Mouse (Mus musculus): ENCODE data around the gene Naa25. TPM values are rescaled to one million over a fixed set of nuclear protein-coding genes. Genes with fewer than 3 reads are reported as not detected.

Gene Naa25
- polyA plus RNA-seq, 1 experiment from 2014 or later, result 61.5 TPM

GRCm38 (mm10) chr5:121383857-121384756, 13.6 kb upstream of the Naa25 start:
- WGBS, result 63% methylated on average over 10 of the region's 10 CpGs
- no peak for DNase-seq (ENCODE audit: extremely low spot score, low spot score)
- no peak overlapping the region for H3K27ac ChIP-seq

GRCm38 (mm10) chr5:121384757-121385460, 12.8 kb upstream of the Naa25 start:
- WGBS, result 4% methylated on average over 46 of the region's 47 CpGs
- H3K4me1 ChIP-seq, result peaks cover 32% of the 10 kb centered on the region
- H3K4me3 ChIP-seq, result peak overlapping the region; percentile 77
- H3K36me3 ChIP-seq (replicated peaks), result peaks cover 30% of the 10 kb centered on the region
- peak; percentile 57 for DNase-seq (ENCODE audit: extremely low spot score, low spot score)
- peak overlapping the region; percentile 89 for H3K27ac ChIP-seq
- peaks cover 8% of the 10 kb centered on the region; the same call in 1 of the 2 replicates for H3K9me3 ChIP-seq
- peaks cover 19% of the 10 kb centered on the region for H3K27me3 ChIP-seq (ENCODE audit: poor library complexity, severe bottlenecking)

More at GRCm38 (mm10) chr5:121383857-121384756, 13.6 kb upstream of the Naa25 start:
- peaks cover 32% of the 10 kb centered on the region for H3K4me1 ChIP-seq
- peaks cover 8% of the 10 kb centered on the region; the same call in 1 of the 2 replicates for H3K9me3 ChIP-seq
- peaks cover 19% of the 10 kb centered on the region for H3K27me3 ChIP-seq (ENCODE audit: poor library complexity, severe bottlenecking)
- peak overlapping the region; percentile 77 for H3K4me3 ChIP-seq
- peaks cover 38% of the 10 kb centered on the region for H3K36me3 ChIP-seq (replicated peaks)

- DNase-seq (ENCODE audit: extremely low spot score, low spot score), result peak; percentile 95
- Histone ChIP-seq H3K36me3 (replicated peaks) (peaks cover 23% of the 10 kb centered on the region), H3K4me3 (peak within 1 kb of the TSS; percentile 77), H3K4me1 (peaks cover 32% of the 10 kb centered on the region), H3K27me3 (ENCODE audit: poor library complexity, severe bottlenecking) (peaks cover 19% of the 10 kb centered on the region), H3K27ac (peak within 1 kb of the TSS; percentile 89), H3K9me3 (peaks cover 6% of the 10 kb centered on the region; the same call in 1 of the 2 replicates)
- WGBS, result under 1% methylated on average over 43 of the region's 45 CpGs
Measured at GRCm38 (mm10) chr5:121385461-121386119, 12.1 kb upstream of the Naa25 start, which contains the start of gene Trafd1. Gene Trafd1, minus strand, starts transcription at chr5:121385632.

GRCm38 (mm10) chr5:121386120-121386909, 11.4 kb upstream of the Naa25 start:
- WGBS, result 38% methylated on average over 22 of the region's 22 CpGs
- DNase-seq (ENCODE audit: extremely low spot score, low spot score), result no peak
- Histone ChIP-seq H3K36me3 (replicated peaks) (peaks cover 16% of the 10 kb centered on the region), H3K4me3 (peak overlapping the region; percentile 77), H3K27ac (no peak overlapping the region), H3K9me3 (no peaks in the 10 kb centered on the region), H3K27me3 (ENCODE audit: poor library complexity, severe bottlenecking) (peaks cover 19% of the 10 kb centered on the region), H3K4me1 (peaks cover 32% of the 10 kb centered on the region)

- 64% methylated on average over 4 of the region's 4 CpGs for WGBS
- H3K36me3 ChIP-seq (replicated peaks), result peaks cover 10% of the 10 kb centered on the region; the same call in 1 of the 2 replicates
- H3K4me3 ChIP-seq, result no peak overlapping the region
- H3K27me3 ChIP-seq (ENCODE audit: poor library complexity, severe bottlenecking), result peaks cover 19% of the 10 kb centered on the region
- peaks cover 32% of the 10 kb centered on the region for H3K4me1 ChIP-seq
- H3K27ac ChIP-seq, result no peak overlapping the region
- no peak for DNase-seq (ENCODE audit: extremely low spot score, low spot score)
- H3K9me3 ChIP-seq, result no peaks in the 10 kb centered on the region
Measured at GRCm38 (mm10) chr5:121387126-121387525, 10.6 kb upstream of the Naa25 start.

- WGBS, result 76% methylated on average over 7 of the region's 7 CpGs
- Histone ChIP-seq H3K4me1 (peaks cover 28% of the 10 kb centered on the region), H3K9me3 (no peaks in the 10 kb centered on the region), H3K27ac (no peak overlapping the region), H3K4me3 (no peak overlapping the region), H3K27me3 (ENCODE audit: poor library complexity, severe bottlenecking) (peaks cover 19% of the 10 kb centered on the region), H3K36me3 (replicated peaks) (no peaks in the 10 kb centered on the region)
- DNase-seq (ENCODE audit: extremely low spot score, low spot score), result no peak
Measured at GRCm38 (mm10) chr5:121389106-121389505, 8.6 kb upstream of the Naa25 start.

- Histone ChIP-seq H3K36me3 (replicated peaks) (no peaks in the 10 kb centered on the region), H3K27me3 (ENCODE audit: poor library complexity, severe bottlenecking) (peaks cover 19% of the 10 kb centered on the region), H3K27ac (no peak overlapping the region), H3K4me1 (peaks cover 22% of the 10 kb centered on the region), H3K4me3 (no peak overlapping the region), H3K9me3 (no peaks in the 10 kb centered on the region; the same call in 1 of the 2 replicates)
- DNase-seq (ENCODE audit: extremely low spot score, low spot score), result no peak
Measured at GRCm38 (mm10) chr5:121389691-121390090, 8.0 kb upstream of the Naa25 start.

GRCm38 (mm10) chr5:121392667-121393380, 4.9 kb upstream of the Naa25 start:
- Histone ChIP-seq H3K27me3 (ENCODE audit: poor library complexity, severe bottlenecking) (no peaks in the 10 kb centered on the region), H3K27ac (no peak overlapping the region), H3K4me3 (no peak overlapping the region), H3K4me1 (peaks cover 7% of the 10 kb centered on the region), H3K9me3 (no peaks in the 10 kb centered on the region; the same call in 1 of the 2 replicates), H3K36me3 (replicated peaks) (no peaks in the 10 kb centered on the region)
- no peak for DNase-seq (ENCODE audit: extremely low spot score, low spot score)
- 62% methylated on average over 16 of the region's 16 CpGs for WGBS

GRCm38 (mm10) chr5:121393402-121393801, 4.3 kb upstream of the Naa25 start:
- WGBS, result 87% methylated on average over 3 of the region's 3 CpGs
- no peak overlapping the region for H3K4me3 ChIP-seq
- no peaks in the 10 kb centered on the region for H3K36me3 ChIP-seq (replicated peaks)
- H3K27me3 ChIP-seq (ENCODE audit: poor library complexity, severe bottlenecking), result no peaks in the 10 kb centered on the region
- H3K9me3 ChIP-seq, result no peaks in the 10 kb centered on the region; the same call in 1 of the 2 replicates
- DNase-seq (ENCODE audit: extremely low spot score, low spot score), result no peak
- peaks cover 7% of the 10 kb centered on the region for H3K4me1 ChIP-seq
- H3K27ac ChIP-seq, result no peak overlapping the region

GRCm38 (mm10) chr5:121395621-121396020, 2.1 kb upstream of the Naa25 start:
- 89% methylated on average over 5 of the region's 5 CpGs for WGBS
- Histone ChIP-seq H3K27ac (no peak overlapping the region), H3K4me3 (no peak overlapping the region), H3K27me3 (ENCODE audit: poor library complexity, severe bottlenecking) (no peaks in the 10 kb centered on the region), H3K4me1 (peaks cover 24% of the 10 kb centered on the region), H3K9me3 (no peaks in the 10 kb centered on the region; the same call in 1 of the 2 replicates), H3K36me3 (replicated peaks) (peaks cover 8% of the 10 kb centered on the region)
- no peak for DNase-seq (ENCODE audit: extremely low spot score, low spot score)

- peak overlapping the region; percentile 89 for H3K4me3 ChIP-seq
- H3K4me1 ChIP-seq, result peaks cover 27% of the 10 kb centered on the region
- WGBS, result under 1% methylated on average over 67 of the region's 67 CpGs
- DNase-seq (ENCODE audit: extremely low spot score, low spot score), result peak; percentile 58
- peaks cover 36% of the 10 kb centered on the region for H3K36me3 ChIP-seq (replicated peaks)
- H3K27ac ChIP-seq, result peak overlapping the region; percentile 93
- no peaks in the 10 kb centered on the region; the same call in 1 of the 2 replicates for H3K9me3 ChIP-seq
- no peaks in the 10 kb centered on the region for H3K27me3 ChIP-seq (ENCODE audit: poor library complexity, severe bottlenecking)
Measured at GRCm38 (mm10) chr5:121398146-121398964, 619 bp downstream of the Naa25 start.

Data from forebrain, embryonic 10.5 days (tissue).